Mouse (Mus musculus): ENCODE results near the gene Vasn. TPM values are rescaled to one million over a fixed set of nuclear protein-coding genes. Genes with fewer than 3 reads are reported as not detected.

Vasn gene
- 2.4 TPM in 2 replicates for polyA plus RNA-seq (2012; rRNA removed)

GRCm38 (mm10) chr16:4639831-4640237, at the start of gene Vasn, which contains the start of gene Dnaja3:
Gene Vasn (plus strand): TSS chr16:4639941.
Gene Dnaja3 (plus strand): TSS chr16:4639989.

DNA sequence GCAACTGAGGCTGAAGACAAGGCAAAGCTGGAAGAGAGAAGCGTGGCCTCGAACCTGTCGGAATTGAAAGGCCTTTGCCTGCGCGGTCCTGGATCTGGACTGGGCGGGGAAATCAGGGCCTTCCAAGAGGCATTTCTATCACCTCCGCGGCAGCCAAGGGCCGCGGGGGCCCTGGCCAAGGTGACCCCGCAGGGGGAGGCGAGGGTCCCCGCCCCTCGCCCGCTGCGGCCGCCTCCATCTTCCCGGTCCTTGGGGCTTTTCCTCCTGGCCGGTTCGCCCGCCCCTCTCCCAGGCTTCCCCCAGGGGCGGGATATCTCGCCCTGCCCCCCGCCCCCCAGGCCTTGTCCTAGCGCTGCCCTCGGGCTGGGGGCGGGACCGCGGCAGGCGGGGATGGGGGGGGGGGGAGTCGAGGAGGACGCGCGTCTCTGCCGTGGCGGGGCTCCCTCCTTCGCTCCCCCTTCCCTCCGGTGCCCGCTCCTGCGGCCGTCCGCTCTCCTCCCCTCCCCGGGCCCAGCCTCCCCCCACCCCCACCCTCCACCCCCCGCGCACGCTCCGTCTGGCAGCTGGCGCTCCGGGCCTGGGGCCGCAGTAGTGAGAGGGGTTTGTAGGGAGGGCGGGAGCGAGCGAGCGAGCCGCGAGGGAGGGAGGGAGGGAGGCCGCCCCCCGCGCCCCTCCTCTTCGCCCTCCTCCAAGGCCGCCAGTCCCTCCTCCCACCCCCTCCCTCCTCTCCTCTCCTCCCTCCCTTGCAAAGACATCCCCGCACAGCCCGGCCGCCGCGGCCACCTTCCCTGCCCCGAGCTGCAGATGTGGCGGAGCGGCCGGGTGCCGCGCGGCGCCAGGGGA, 45.5 kb upstream of the Vasn start, which contains the start of gene Glis2:
TSS of gene Glis2 (plus strand) at position 743 of the 843 bp plus-strand sequence.

DNA sequence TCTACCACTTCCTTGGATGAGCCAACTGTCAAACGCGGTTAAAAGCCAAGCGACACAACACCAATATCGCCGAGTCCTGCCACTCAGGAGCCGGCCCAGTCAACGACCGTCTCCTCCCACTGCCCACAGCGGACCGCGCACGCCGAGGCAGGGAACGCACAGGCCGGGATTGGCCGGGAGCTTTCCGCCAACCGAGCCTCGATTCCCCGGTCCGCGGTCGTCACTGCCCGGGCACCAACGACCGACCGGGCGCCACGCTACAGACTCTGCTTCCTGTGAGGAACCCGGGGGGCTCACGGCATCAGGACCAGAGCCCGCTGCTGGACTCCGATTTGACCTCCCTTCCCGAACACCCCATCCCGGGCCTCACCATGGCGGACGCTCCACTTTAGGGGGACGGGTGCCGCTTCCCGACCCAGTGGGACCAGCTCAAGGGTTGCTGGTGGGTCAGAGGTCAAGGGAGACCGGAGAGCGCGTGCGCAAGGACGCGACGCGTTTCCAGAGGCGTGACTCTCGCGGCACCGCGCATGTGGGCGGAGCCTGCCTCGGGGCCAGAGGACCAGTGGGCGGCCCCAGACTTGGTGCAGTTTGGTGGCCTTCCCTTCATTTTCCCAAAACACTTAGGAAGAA, 15.1 kb upstream of the Vasn start, which contains the start of gene Pam16:
TSS of gene Pam16 (minus strand) at position 508 of the 630 bp plus-strand sequence.

GRCm38 (mm10) chr16:4679121-4680018, 39.6 kb downstream of the Vasn start, which contains the start of gene Coro7:
Gene Coro7 (minus strand): TSS chr16:4679777.

Other genes starting within 250 kb of the Vasn start
- gene Adcy9, start 219.4 kb upstream of the Vasn start, polyA plus RNA-seq (2012; rRNA removed): 0.78 and 0.85 TPM in 2 replicates
- gene Srl, start 98.1 kb upstream of the Vasn start, polyA plus RNA-seq (2012; rRNA removed): 2.2 TPM in 2 replicates
- 6.4 and 7.0 TPM in 2 replicates for gene Tfap4, start 80.1 kb upstream of the Vasn start, polyA plus RNA-seq (2012; rRNA removed)
- 2.5 and 2.9 TPM in 2 replicates for gene Glis2, start 45.2 kb upstream of the Vasn start, polyA plus RNA-seq (2012; rRNA removed)
- gene Pam16, start 15.0 kb upstream of the Vasn start, polyA plus RNA-seq (2012; rRNA removed): 41.7 and 43.7 TPM in 2 replicates
- gene Dnaja3, start within 50 bp of the Vasn start, polyA plus RNA-seq (2012; rRNA removed): 16.9 and 20.8 TPM in 2 replicates
- gene Coro7, start 39.8 kb downstream of the Vasn start, polyA plus RNA-seq (2012; rRNA removed): 9.8 and 10.5 TPM in 2 replicates
- gene Nmral1, start 79.4 kb downstream of the Vasn start, polyA plus RNA-seq (2012; rRNA removed): 36.8 and 39.8 TPM in 2 replicates
- gene Hmox2, start 86.4 kb downstream of the Vasn start, polyA plus RNA-seq (2012; rRNA removed): 20.8 and 23.4 TPM in 2 replicates
- gene Cdip1, start 150.4 kb downstream of the Vasn start, polyA plus RNA-seq (2012; rRNA removed): 8.9 and 9.6 TPM in 2 replicates
- not detected in 2 replicates for gene 4930562C15Rik, start 195.5 kb downstream of the Vasn start, polyA plus RNA-seq (2012; rRNA removed)
- 5.2 and 5.5 TPM in 2 replicates for gene Ubald1, start 240.4 kb downstream of the Vasn start, polyA plus RNA-seq (2012; rRNA removed)
- 12.4 and 15.5 TPM in 2 replicates for gene Mgrn1, start 246.3 kb downstream of the Vasn start, polyA plus RNA-seq (2012; rRNA removed)

All from liver, embryonic 14 days (tissue).